Mouse (Mus musculus) E14TG2a.4 (cell line): ENCODE results near the gene Crhr2.

Source experiments
- CTCF ChIP-seq: conservative IDR thresholded peaks from 2 replicates; pipeline ENCODE4 v1.5.1; 2014; ENCODE audit warnings: low read length
- POU5F1 ChIP-seq: IDR thresholded peaks from 2 replicates; pipeline ENCODE4 v1.6.1; 2014; ENCODE audit warnings: low read length, borderline replicate concordance

- TF ChIP-seq CTCF (no peak), POU5F1 (no peak)
Measured at GRCm38 (mm10) chr6:55054491-55054890, 78.3 kb downstream of the Crhr2 start.
